Mouse (Mus musculus) telencephalon, adult 2 months (tissue): Measurements from ENCODE around the gene Mbd3.
"Not testable (repeated sequence)": the region's sequence is repeated elsewhere in the genome, so short reads cannot be mapped to it uniquely, and the experiment has no call there.

Source experiments
- DNase-seq: peaks from one replicate; pipeline ENCODE4 v3.0.0-alpha.2; 2011; ENCODE audit warnings: low read depth, low spot score

Mbd3 gene

GRCm38 (mm10) chr10:80371411-80371966, 27.9 kb downstream of the Mbd3 start:
- DNase-seq: peak; percentile 71

GRCm38 (mm10) chr10:80369995-80370747, 29.2 kb downstream of the Mbd3 start:
- DNase-seq: peak; percentile 58

- no peak for DNase-seq
Measured at GRCm38 (mm10) chr10:80368392-80368791, 31.0 kb downstream of the Mbd3 start.

- DNase-seq: no peak
Measured at GRCm38 (mm10) chr10:80367954-80368353, 31.4 kb downstream of the Mbd3 start.

- DNase-seq: no peak
Measured at GRCm38 (mm10) chr10:80365736-80366135, 33.6 kb downstream of the Mbd3 start.

- DNase-seq: no peak
Measured at GRCm38 (mm10) chr10:80363734-80364133, 35.6 kb downstream of the Mbd3 start.

GRCm38 (mm10) chr10:80357994-80358639, 41.2 kb downstream of the Mbd3 start:
- DNase-seq: no peak

GRCm38 (mm10) chr10:80357336-80357735, 42.0 kb downstream of the Mbd3 start:
- DNase-seq: peak; percentile 60

GRCm38 (mm10) chr10:80356737-80357136, 42.6 kb downstream of the Mbd3 start:
- DNase-seq: no peak

GRCm38 (mm10) chr10:80356001-80356682, 43.2 kb downstream of the Mbd3 start, which contains the start of gene Plk5:
Plk5 (plus strand) TSS chr10:80356459.
- DNase-seq: no peak

GRCm38 (mm10) chr10:80355431-80355830, 43.9 kb downstream of the Mbd3 start:
- DNase-seq: no peak

- DNase-seq: no peak
Measured at GRCm38 (mm10) chr10:80352727-80353126, 46.6 kb downstream of the Mbd3 start.

GRCm38 (mm10) chr10:80351896-80352295, 47.5 kb downstream of the Mbd3 start:
- no peak for DNase-seq

- no peak for DNase-seq
Measured at GRCm38 (mm10) chr10:80350292-80350691, 49.1 kb downstream of the Mbd3 start.

GRCm38 (mm10) chr10:80348981-80349380, 50.4 kb downstream of the Mbd3 start:
- no peak for DNase-seq

- no peak for DNase-seq
Measured at GRCm38 (mm10) chr10:80348244-80348781, 51.0 kb downstream of the Mbd3 start, which contains the start of gene Adamtsl5. Adamtsl5 (minus strand) TSS chr10:80348412.

GRCm38 (mm10) chr10:80347514-80347967, 51.8 kb downstream of the Mbd3 start:
- DNase-seq: no peak

- DNase-seq: not testable (repeated sequence)
Measured at GRCm38 (mm10) chr10:80345929-80346328, 53.4 kb downstream of the Mbd3 start.

GRCm38 (mm10) chr10:80345122-80345521, 54.2 kb downstream of the Mbd3 start:
- DNase-seq: no peak

GRCm38 (mm10) chr10:80344131-80344661, 55.2 kb downstream of the Mbd3 start:
- no peak for DNase-seq

- DNase-seq: no peak
Measured at GRCm38 (mm10) chr10:80343425-80343895, 55.9 kb downstream of the Mbd3 start.
